Mouse (Mus musculus) forebrain, postnatal 0 days (tissue): ENCODE results near the gene Rilpl1. TPM values are rescaled to one million over a fixed set of nuclear protein-coding genes. Genes with fewer than 3 reads are reported as not detected.

Experiments
- ATAC-seq: fragments of 200-750 bp; cut with Nextera tagmentation; 2 replicates; pipeline ENCODE4 v1.8.0; 2017; ENCODE audit warnings: mild to moderate bottlenecking, moderate library complexity
- DNase-seq: peaks from one replicate; pipeline ENCODE4 v3.0.0-alpha.2; 2015
- H3K27ac ChIP-seq: fragments of 300-500 bp; sonication (generic); 2 replicates; pipeline ENCODE4 v1.5.1; 2014; ENCODE audit warnings: low read depth, mild to moderate bottlenecking, antibody characterized with exemption, low read length, moderate library complexity, mixed read lengths
- H3K27me3 ChIP-seq: fragments of 300-500 bp; sonication (generic); 2 replicates; pipeline ENCODE4 v1.6.1; 2014; ENCODE audit warnings: mild to moderate bottlenecking, low read length, mixed read lengths; ENCODE audit not compliant: insufficient read depth
- H3K36me3 ChIP-seq: fragments of 300-500 bp; sonication (generic); 2 replicates; pipeline ENCODE4 v1.6.1; 2014; ENCODE audit warnings: mild to moderate bottlenecking, moderate library complexity; ENCODE audit not compliant: insufficient read depth
- H3K4me1 ChIP-seq: fragments of 300-500 bp; sonication (generic); 2 replicates; pipeline ENCODE4 v1.6.1; 2014; ENCODE audit warnings: antibody characterized with exemption; ENCODE audit not compliant: insufficient read depth
- H3K4me2 ChIP-seq: fragments of 300-500 bp; sonication (generic); 2 replicates; pipeline ENCODE4 v1.6.1; 2014; ENCODE audit warnings: low read depth, mild to moderate bottlenecking, moderate library complexity
- H3K4me3 ChIP-seq: fragments of 300-500 bp; sonication (generic); 2 replicates; pipeline ENCODE4 v1.5.1; 2014; ENCODE audit warnings: low read depth, low read length, mixed read lengths
- H3K9ac ChIP-seq: fragments of 300-500 bp; sonication (generic); 2 replicates; pipeline ENCODE4 v1.6.1; 2014; ENCODE audit warnings: mild to moderate bottlenecking
- H3K9me3 ChIP-seq: fragments of 300-500 bp; sonication (generic); 2 replicates; pipeline ENCODE4 v1.6.1; 2016; ENCODE audit warnings: low read length
- CTCF ChIP-seq: sonication (generic); IDR thresholded peaks from 2 replicates; pipeline ENCODE4 v1.5.1; 2016; ENCODE audit warnings: antibody characterized with exemption, control low read depth, low read depth
- WGBS: fragments of 180-500 bp; shearing (Covaris S2); extraction: QIAGEN DNeasy Blood & Tissue Kit; methylation state at CpG from one replicate; pipeline ENCODE4 v1.1.7; 2014; 5-methylcytosine and 5-hydroxymethylcytosine counted together
- polyA plus RNA-seq: library from polyadenylated mRNA; unstranded; fragments of >200 nt; fragmentation: Nextera tagmentation; extraction: Ambion mirVana; gene quantifications from 2 replicates; pipeline ENCODE4 v1.2.1, GENCODE M21; 2015
- total RNA-seq: library from RNA; depleted of rRNA; stranded (reverse); fragments of >200 nt; gene quantifications from 2 replicates; pipeline ENCODE4 v1.2.3, GENCODE M21; 2014

Rilpl1 gene
- total and polyA plus RNA-seq, 2 experiments from 2014 or later: 10.0 to 11.8 TPM

DNA sequence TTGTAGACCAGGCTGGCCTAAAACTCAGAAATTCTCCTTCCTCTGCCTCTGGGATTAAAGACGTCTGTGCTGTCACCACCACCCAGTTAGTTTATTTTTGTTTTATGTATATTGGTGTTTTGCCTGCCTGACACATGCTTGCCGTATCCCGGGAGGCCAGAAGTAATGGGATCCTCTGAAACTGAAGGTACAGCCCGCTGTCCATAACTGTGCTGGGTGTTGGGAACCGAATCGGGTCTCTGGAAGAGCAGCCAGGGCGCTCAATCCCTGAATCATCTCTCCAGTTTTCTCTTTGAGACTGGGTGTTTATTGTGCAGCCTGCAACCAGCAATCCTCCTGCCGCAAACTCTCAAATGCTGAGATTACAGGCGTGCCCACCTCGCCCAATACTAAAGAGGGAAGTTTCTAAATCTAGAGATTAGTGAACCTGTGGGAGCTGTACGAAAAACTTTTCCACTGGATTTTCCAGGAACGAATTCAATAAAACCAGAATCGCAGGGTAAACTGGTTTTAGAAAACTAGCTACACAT lies 48.7 kb downstream of the Rilpl1 start:
- DNase-seq (no peak), ATAC-seq (no peak)
- Histone ChIP-seq H3K36me3 (no peaks in the 10 kb centered on the region), H3K4me3 (peak overlapping the region; percentile 77), H3K27ac (peak overlapping the region; percentile 99), H3K27me3 (no peaks in the 10 kb centered on the region), H3K4me2 (peak overlapping the region; percentile 76), H3K9ac (peak overlapping the region; percentile 92), H3K9me3 (no peaks in the 10 kb centered on the region), H3K4me1 (peaks cover 8% of the 10 kb centered on the region; the same call in 1 of the 2 replicates)
- no peak for TF ChIP-seq CTCF
- WGBS: 3% methylated on average over 13 of the region's 13 CpGs

GRCm38 (mm10) chr5:124481714-124482113 lies 49.5 kb downstream of the Rilpl1 start:
- Histone ChIP-seq H3K9ac (no peak overlapping the region), H3K4me3 (no peak overlapping the region), H3K4me2 (no peak overlapping the region), H3K4me1 (peaks cover 8% of the 10 kb centered on the region; the same call in 1 of the 2 replicates), H3K27me3 (no peaks in the 10 kb centered on the region), H3K36me3 (no peaks in the 10 kb centered on the region), H3K9me3 (no peaks in the 10 kb centered on the region), H3K27ac (no peak overlapping the region)
- no peak for TF ChIP-seq CTCF
- WGBS: 90% methylated on average over 4 of the region's 4 CpGs
- ATAC-seq: no peak
- DNase-seq: no peak

DNA sequence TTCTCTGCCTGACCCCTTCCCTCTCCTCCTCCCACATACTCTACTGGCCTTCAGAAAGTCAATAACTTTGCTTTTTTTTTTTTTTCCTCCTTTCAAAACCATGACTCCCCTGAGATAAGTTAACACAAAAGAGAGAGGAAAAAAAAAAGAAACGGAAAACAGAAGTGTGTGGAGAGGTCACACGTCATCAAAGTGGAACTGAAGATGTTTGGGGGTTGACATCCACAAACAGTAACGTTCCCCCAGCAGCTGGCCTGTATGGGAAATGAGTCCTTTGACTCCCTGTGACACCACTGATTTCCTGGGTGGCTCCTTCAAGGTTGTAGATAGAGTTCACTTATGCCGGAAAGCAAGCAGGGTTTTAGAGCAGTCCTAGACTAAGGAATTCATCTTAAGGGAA lies 51.1 kb downstream of the Rilpl1 start:
- Histone ChIP-seq H3K27me3 (no peaks in the 10 kb centered on the region), H3K9me3 (no peaks in the 10 kb centered on the region), H3K4me2 (no peak overlapping the region), H3K9ac (no peak overlapping the region), H3K27ac (no peak overlapping the region), H3K4me1 (peaks cover 8% of the 10 kb centered on the region), H3K36me3 (no peaks in the 10 kb centered on the region), H3K4me3 (no peak overlapping the region)
- ATAC-seq (no peak), DNase-seq (no peak)
- 81% methylated on average over 4 of the region's 4 CpGs for WGBS
- TF ChIP-seq CTCF: no peak

GRCm38 (mm10) chr5:124478873-124479204 lies 52.4 kb downstream of the Rilpl1 start:
- TF ChIP-seq CTCF: no peak
- Histone ChIP-seq H3K4me1 (peaks cover 4% of the 10 kb centered on the region), H3K4me2 (peak overlapping the region; percentile 76), H3K9me3 (no peaks in the 10 kb centered on the region), H3K27me3 (no peaks in the 10 kb centered on the region), H3K4me3 (0 out of 2 replicates have a peak overlapping the region, but pooled peaks have one; percentile 79), H3K36me3 (no peaks in the 10 kb centered on the region), H3K27ac (no peak overlapping the region; the same call in 1 of the 2 replicates), H3K9ac (no peak overlapping the region)
- DNase-seq (no peak), ATAC-seq (no peak)
- WGBS: 79% methylated on average over 1 of the region's 1 CpGs

DNA sequence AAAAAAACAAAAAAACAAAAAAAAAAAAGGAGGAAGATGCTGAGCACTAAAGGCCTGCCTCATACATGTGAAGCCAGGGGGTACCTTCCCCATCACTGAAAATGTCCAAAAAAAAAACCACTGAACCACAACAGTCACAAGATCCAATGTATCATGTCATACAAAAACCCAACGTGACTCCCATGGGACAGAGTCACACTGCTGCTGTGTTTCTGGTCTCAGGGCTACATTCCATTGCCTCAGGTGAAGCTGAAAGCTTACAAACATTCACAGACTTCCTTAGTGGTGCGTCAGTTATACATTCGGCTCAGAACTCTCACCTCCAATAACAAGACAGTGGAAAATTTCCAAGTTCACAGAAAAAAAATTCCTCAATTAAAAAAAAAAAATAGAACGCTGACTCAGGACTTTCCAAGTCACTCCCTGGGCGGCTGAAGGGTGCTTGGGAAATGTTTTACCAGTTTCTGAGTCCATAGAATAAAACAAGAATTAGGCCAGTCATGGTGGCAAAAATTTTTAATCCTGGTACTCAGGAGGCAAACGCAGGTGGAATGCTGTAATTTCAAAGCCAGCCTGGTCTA lies 60.5 kb downstream of the Rilpl1 start:
- WGBS: 87% methylated on average over 6 of the region's 6 CpGs

DNA sequence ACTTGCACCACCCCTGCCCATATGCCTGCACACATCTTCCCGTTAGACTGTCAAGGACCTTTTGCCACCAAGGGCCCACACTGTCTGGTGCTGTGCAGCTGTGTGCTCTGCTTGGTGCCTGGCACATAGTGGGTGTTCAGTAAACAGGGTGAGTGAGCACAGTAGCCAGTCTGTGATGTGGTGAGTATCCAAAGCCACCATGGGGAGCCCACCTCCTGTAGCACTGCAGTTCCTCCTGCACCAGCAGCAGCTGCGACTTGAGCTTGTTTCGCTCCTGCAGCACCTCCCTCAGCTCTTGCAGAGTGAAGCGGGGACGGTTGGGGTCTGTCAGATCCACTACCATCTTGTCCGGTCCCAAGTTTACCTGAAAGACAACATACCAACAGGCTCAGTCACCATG lies 61.7 kb downstream of the Rilpl1 start:
- Histone ChIP-seq H3K27me3 (no peaks in the 10 kb centered on the region), H3K27ac (no peak overlapping the region), H3K4me3 (no peak overlapping the region), H3K4me2 (no peak overlapping the region), H3K4me1 (no peaks in the 10 kb centered on the region), H3K36me3 (peaks cover 25% of the 10 kb centered on the region; the same call in 1 of the 2 replicates), H3K9me3 (no peaks in the 10 kb centered on the region), H3K9ac (no peak overlapping the region)
- ATAC-seq (no peak), DNase-seq (no peak)
- WGBS: 96% methylated on average over 6 of the region's 6 CpGs
- TF ChIP-seq CTCF: no peak

More for the DNA sequence above, 60.5 kb downstream of the Rilpl1 start:
- Histone ChIP-seq H3K27ac (no peak overlapping the region), H3K4me2 (no peak overlapping the region), H3K9ac (no peak overlapping the region), H3K36me3 (peaks cover 25% of the 10 kb centered on the region; the same call in 1 of the 2 replicates), H3K9me3 (no peaks in the 10 kb centered on the region), H3K27me3 (no peaks in the 10 kb centered on the region), H3K4me1 (no peaks in the 10 kb centered on the region; the same call in 1 of the 2 replicates), H3K4me3 (no peak overlapping the region)
- ATAC-seq (no peak), DNase-seq (no peak)
- TF ChIP-seq CTCF: no peak

DNA sequence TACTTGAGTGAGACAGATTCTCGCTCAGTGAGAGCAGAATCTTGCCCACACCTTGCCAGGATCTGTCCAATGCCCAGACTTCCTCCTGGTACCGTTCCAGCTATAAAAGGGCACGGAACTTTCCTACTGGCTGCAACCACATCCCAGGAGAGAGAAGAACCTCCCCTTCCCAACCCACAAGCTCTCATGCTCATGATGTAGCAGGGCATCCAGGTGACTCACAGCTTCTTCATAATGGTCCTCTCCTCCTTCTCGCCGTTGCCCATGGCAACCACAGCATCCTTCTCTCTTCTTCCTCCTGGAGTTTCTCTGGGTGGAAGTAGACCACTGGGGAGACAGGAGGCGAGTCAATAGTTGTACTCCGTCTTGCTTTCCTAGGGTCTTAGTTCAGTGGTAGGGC lies 62.8 kb downstream of the Rilpl1 start:
- no peaks in the 10 kb centered on the region for H3K27me3 ChIP-seq
- WGBS: 92% methylated on average over 7 of the region's 7 CpGs
- H3K27ac ChIP-seq: no peak overlapping the region
- peaks cover 31% of the 10 kb centered on the region for H3K36me3 ChIP-seq
- no peak overlapping the region for H3K4me2 ChIP-seq
- H3K9me3 ChIP-seq: no peaks in the 10 kb centered on the region
- no peak overlapping the region for H3K9ac ChIP-seq
- H3K4me3 ChIP-seq: no peak overlapping the region
- H3K4me1 ChIP-seq: no peaks in the 10 kb centered on the region
- no peak for DNase-seq
- TF ChIP-seq CTCF: no peak
- ATAC-seq: no peak
